ENCODE assay signal across 7 mouse cellular contexts in the genomic region with DNA sequence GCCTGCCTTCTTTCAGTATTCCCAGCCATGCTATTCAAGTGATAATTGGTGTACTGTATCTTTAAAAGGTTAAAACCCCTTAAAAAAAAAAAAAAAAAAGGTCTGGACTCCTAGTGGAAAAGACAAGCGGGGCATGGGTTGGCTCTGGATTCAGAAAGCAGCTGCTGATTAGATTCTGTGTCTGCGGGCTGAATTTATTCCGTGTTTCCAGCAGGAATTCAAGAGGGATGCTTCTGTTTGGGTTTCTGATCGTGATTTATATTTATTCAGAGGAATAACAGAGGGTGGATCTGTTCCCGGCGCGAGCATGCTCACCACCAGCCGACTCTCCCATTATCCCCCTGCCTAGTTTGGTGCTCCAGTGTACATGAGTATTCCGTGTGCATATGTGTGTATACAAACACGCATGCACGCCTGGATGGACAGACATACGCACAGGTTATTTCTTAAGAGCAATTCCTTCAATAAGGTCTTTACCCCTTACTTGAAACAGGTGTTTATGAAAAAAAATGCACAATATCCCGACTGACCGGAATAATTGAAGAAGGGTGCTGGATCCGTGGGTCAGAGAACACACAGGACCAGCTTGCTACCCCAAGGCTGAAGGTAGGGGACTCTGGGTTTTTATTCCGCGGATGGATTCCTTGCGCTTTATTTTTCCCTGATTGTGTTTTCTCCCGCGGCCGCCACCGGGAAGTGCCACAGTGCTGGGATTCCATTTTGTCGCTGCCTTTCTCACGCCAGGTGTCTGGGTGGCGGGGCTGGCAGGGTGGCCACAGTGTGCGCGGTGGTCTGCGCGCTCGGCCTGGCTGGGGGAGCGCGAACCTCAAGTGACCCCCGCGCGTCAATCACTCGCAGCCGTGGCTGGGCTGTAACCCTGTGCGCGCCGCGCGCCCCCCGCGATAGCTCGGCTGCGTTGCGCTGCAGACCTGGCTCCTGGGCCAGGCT.
DNase-seq lines count a peak whose midpoint lies in the region; ATAC-seq and TF ChIP-seq lines count a peak whose summit lies in the region.

No protein-coding gene starts in this region.

- peak overlapping the region; percentile 85 for H3K4me2 ChIP-seq in forebrain, embryonic 11.5 days (ENCODE audit: low read depth, low read length, severe bottlenecking)
- H3K4me2 ChIP-seq in hindbrain, embryonic 16.5 days (ENCODE audit: low read length), result peak overlapping the region; percentile 79

- ATAC-seq in G1E (ENCODE audit: extremely low read depth, insufficient number of reproducible peaks, low FRiP score, poor library complexity, severe bottlenecking), result no peak
- ATAC-seq in forebrain, embryonic 11.5 days (replicated peaks; ENCODE audit: low FRiP score), result peak; percentile 45; the same call in 1 of the 2 replicates
- ATAC-seq in hindbrain, embryonic 16.5 days, result peak; percentile 77

- intact Hi-C loops in left cerebral cortex, postnatal 4 days (cut with DNase I), result loop anchor here (5.0 kb wide), 2 partner anchors 182 to 288 kb away; no protein-coding TSS in a partner anchor
- intact Hi-C loops in gastrocnemius, postnatal 36 days (cut with DNase I), result no loop called here

- peak overlapping the region; percentile 63 for H3K9ac ChIP-seq in forebrain, embryonic 11.5 days (ENCODE audit: low read length)
- peak overlapping the region; percentile 80 for H3K9ac ChIP-seq in hindbrain, embryonic 16.5 days (ENCODE audit: low read depth, low read length)

- no peaks in the 10 kb centered on the region for H3K36me3 ChIP-seq in G1E (replicated peaks)
- no peaks in the 10 kb centered on the region for H3K36me3 ChIP-seq in forebrain, embryonic 11.5 days (ENCODE audit: control insufficient read depth, insufficient read depth, low read length)
- H3K36me3 ChIP-seq in hindbrain, embryonic 16.5 days (ENCODE audit: control insufficient read depth, insufficient read depth, low read length), result no peaks in the 10 kb centered on the region

- H3K4me1 ChIP-seq in G1E (ENCODE audit: insufficient read depth, low read depth, low read length), result peaks cover 1% of the 10 kb centered on the region; the same call in 1 of the 2 replicates
- peaks cover 16% of the 10 kb centered on the region for H3K4me1 ChIP-seq in forebrain, embryonic 11.5 days (replicated peaks; ENCODE audit: control insufficient read depth, insufficient read depth, low read length)
- H3K4me1 ChIP-seq in hindbrain, embryonic 16.5 days (ENCODE audit: control insufficient read depth, insufficient read depth, low read depth, low read length), result peaks cover 32% of the 10 kb centered on the region

- H3K27me3 ChIP-seq in G1E (ENCODE audit: insufficient read depth, low read length), result no peaks in the 10 kb centered on the region
- peaks cover 4% of the 10 kb centered on the region; the same call in 1 of the 2 replicates for H3K27me3 ChIP-seq in forebrain, embryonic 11.5 days (ENCODE audit: control insufficient read depth, insufficient read depth, low read length)
- H3K27me3 ChIP-seq in hindbrain, embryonic 16.5 days (replicated peaks; ENCODE audit: control insufficient read depth, insufficient read depth, low read length), result no peaks in the 10 kb centered on the region

- H3K9me3 ChIP-seq in G1E (replicated peaks), result peaks cover 5% of the 10 kb centered on the region; the same call in 1 of the 2 replicates
- no peaks in the 10 kb centered on the region for H3K9me3 ChIP-seq in forebrain, embryonic 11.5 days (ENCODE audit: control insufficient read depth, low read length)
- no peaks in the 10 kb centered on the region for H3K9me3 ChIP-seq in hindbrain, embryonic 16.5 days (ENCODE audit: control insufficient read depth, low read length)

- no peak for TF ChIP-seq CTCF in G1E (IDR thresholded peaks at IDR 0.05; ENCODE audit: low read depth, low read length)

- H3K4me3 ChIP-seq in G1E (ENCODE audit: low read depth, low read length), result peak overlapping the region; percentile 20; the same call in 1 of the 2 replicates
- peak overlapping the region; percentile 47 for H3K4me3 ChIP-seq in forebrain, embryonic 11.5 days (ENCODE audit: low read depth, low read length)
- peak overlapping the region; percentile 63 for H3K4me3 ChIP-seq in hindbrain, embryonic 16.5 days (ENCODE audit: low read length)

- under 1% methylated on average over 47 of the region's 47 CpGs for WGBS in forebrain, embryonic 11.5 days
- WGBS in hindbrain, embryonic 16.5 days, result 2% methylated on average over 47 of the region's 47 CpGs

- DNase-seq in G1E (ENCODE audit: low spot score), result no peak
- peak; percentile 19 for DNase-seq in adrenal gland, postnatal 25 days
- DNase-seq in forebrain, embryonic 11.5 days (ENCODE audit: low spot score), result peak; percentile 63
- DNase-seq in left cerebral cortex, postnatal 4 days, result peak; percentile 53
- DNase-seq in neural tube, embryonic 10.5 days (ENCODE audit: extremely low spot score, low spot score), result peak; percentile 40
- no peak for DNase-seq in gastrocnemius, postnatal 36 days

- H3K27ac ChIP-seq in forebrain, embryonic 11.5 days (ENCODE audit: low read depth, low read length), result no peak overlapping the region
- H3K27ac ChIP-seq in hindbrain, embryonic 16.5 days (ENCODE audit: low read depth, low read length), result peak overlapping the region; percentile 87

Comparison
In these comparisons a context has a peak if more than half of its experiments do, and no peak if none do; other contexts are left out.
1. DNase-seq: peak in adrenal gland, postnatal 25 days (single experiment), forebrain, embryonic 11.5 days (single experiment), left cerebral cortex, postnatal 4 days (single experiment) and neural tube, embryonic 10.5 days (single experiment); none in G1E (single experiment) and gastrocnemius, postnatal 36 days (0 of 2).
2. Peak in every context shown above with its lines, with median percentiles within 50 percentile points of each other: H3K4me3 ChIP-seq.